Mouse (Mus musculus) kidney, adult 9 months (tissue): ENCODE measurements around the gene Trip11.

Experiments
- DNase-seq: peaks from one replicate; pipeline ENCODE4 v3.0.0; 2022

Gene Trip11

DNA sequence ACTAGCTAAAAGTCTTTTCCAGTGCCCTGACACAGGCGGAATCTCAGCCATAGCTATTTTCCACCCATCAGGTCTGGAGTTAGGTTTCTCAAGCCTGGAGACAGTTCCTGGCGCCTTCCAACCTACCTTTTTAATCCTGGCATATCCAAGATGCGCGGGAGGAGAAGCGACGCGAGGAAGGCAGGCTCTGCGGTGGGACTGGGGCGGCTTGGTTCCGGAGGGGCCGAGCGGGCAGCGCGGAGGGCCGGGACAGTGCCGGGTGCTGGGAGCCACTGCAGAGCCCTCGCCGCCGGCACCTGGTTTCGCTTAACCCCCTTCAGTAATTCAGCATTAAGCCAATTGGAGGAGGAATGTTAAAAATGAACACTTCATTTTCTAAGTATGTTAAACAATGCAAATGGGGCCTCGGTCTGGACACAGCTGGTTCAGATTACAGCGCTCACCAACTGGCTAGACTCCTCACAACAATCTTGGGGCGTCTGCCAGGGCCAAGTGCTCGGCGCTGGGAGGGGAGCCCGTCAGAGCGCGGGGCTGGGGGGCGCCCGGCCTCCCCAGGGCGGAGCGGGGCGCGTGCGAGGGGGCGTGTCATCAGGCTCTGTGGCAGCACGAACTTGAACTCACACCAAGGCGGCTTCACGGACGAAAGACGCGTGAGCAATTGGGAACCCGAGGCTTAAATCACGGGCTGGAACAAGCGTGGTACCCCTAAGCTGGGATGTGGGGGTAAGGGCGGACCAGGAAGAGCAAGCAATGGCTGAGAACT is 94.3 kb downstream of the Trip11 start, which contains the start of gene Fbln5:
Fbln5 (minus strand) TSS at position 448 of the 763 bp plus-strand sequence.
- peak; percentile 58 for DNase-seq

DNA sequence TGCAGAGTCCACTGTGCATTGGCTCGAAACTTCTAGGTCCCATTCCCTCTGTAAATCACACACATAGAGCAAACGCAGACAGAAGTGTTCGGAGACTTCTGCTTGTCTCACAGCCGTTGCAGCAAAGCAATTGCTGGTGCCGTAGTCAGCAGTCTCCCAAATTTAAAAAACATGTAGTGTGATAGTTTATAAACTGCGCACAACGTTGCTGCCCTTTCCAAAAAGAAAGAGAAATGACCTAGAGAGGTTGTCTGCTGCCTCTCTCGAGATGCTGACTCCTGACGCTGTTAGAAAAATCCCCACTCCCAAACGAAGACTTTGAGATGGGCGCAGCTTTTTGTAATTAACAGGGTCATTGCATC is 94.8 kb downstream of the Trip11 start:
- DNase-seq, result no peak

DNA sequence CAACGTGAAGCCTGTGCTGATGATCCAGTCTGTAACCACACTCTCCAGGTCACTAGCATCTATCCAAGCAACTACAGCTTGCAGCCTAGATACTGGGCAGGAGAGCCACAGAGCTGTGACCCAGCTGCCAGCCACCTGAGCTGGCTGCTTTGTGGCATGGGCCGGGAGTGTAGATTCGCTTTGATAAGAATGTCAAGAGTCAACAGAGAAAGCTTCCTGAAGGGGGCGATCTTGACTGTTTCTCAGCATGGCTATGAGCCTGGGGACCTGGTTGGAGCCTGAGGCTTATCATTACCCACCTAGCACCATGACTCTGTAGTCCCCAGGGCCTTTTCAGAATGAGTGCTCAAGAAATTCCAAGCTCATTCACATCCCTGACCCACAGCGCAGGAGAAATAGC is 96.3 kb downstream of the Trip11 start:
- no peak for DNase-seq

DNA sequence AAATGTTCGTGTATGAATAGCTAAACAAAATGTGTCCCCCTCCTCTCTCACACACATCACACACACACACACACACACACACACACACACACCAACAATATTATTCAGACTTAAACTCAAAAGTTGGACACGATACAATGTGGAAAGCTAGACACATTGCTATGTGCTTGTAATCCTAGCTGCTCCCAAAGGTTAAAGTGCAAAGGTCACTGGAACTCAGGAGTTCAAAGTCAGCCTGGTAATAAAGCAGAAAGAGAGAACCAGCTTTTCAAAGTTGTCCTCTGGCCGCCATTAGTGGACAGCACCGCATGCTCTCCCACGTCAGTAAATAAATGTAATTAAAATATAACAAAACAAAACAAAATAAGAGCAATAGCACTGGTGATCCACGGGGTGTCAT is 97.3 kb downstream of the Trip11 start:
- DNase-seq, result peak; percentile 47

DNA sequence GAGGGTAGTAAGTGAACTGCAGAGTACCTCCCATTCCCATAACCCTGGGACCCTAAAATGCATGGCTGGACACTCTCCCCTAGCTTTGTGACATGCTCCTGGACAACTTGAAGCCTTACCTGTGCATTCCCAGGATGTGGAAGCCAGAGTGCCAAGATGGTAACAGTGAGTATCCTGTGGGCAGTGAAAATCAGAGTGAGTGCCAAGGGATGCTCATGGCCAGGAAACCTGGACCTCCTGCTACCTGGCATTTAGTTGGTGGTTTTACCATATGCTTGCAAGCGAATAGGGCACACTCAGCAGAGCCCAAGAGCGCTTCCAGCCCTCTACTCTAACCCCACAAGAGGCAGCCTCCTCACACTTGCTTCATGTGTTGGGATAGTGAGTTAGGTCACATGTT is 98.6 kb downstream of the Trip11 start:
- no peak for DNase-seq

DNA sequence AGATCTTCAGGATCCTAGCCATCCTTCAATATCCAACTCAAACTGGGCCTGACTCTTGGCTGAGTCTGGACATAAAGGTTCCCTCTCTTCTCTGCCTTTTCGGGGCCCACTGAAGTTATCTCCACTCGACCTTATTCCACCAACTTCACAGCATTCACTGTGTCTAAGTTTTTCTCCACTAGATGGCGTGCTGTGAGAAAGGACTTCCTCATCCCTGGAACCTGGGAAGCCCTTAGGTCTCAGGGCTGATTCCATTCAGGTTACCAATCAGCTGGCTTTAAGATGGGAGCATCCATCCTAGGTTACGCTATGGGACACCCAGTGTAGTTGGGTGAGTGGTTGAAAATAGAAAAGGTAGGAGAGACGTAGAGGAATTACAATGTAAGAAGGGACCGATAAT is 101.9 kb downstream of the Trip11 start:
- DNase-seq, result peak; percentile 52

DNA sequence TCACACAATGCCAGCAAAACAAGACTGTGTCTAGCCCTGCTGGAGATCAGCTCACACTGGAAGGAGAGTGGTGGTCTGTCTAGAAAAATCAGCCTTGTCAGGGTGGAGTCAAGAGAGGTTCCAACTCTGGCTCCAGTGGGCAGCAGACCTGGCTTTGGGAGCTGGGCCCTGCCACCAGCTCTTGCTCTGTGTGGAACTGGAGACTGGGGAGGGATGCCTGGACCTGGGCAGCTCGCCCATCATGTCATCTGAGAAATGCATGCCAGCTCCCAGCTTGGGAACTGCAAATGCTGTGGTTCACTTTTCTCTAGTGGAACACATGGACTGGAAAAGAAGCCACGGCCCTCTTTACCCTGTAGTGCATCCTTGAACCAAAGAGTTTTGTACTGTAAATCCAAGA is 102.6 kb downstream of the Trip11 start:
- no peak for DNase-seq

DNA sequence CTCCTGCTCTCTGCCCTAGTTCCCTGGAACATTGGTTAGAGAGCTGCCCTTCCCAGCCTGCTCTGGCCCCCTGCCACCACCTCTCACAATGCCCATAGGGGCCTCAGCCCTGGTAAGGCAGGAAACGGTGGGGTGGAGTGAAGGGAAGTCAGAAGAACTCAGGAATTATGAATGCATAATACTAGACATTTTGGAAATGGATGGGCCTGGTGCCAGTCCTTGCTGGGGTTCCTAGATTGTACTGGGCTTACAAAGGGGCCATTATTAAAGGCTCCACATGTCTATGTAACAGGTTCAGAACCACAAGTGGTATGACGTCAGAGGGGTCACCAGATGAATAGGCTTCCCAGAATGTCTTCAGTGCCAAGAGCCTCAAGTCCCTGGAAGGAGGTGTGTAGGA is 105.7 kb downstream of the Trip11 start:
- peak; percentile 31 for DNase-seq

DNA sequence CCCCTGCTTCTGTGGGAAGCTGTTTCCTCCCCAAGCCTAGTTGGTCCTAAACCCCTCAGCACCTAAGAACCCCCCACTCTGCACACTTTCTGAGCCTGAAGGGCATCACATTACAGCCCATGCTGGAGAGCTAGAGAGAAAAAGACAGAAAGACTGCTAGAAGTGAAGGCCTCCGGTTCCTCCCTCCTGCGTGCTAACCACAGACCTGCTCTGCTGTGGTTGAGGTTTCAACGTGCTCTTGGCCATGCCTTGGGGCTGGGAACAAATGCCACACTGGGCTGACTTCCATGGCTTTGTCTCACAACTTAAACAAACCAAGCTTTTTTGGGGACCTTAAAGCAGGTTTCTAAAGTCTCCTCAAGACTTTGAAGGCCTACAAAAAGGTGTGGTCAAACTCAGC is 110.6 kb downstream of the Trip11 start:
- DNase-seq, result no peak

DNA sequence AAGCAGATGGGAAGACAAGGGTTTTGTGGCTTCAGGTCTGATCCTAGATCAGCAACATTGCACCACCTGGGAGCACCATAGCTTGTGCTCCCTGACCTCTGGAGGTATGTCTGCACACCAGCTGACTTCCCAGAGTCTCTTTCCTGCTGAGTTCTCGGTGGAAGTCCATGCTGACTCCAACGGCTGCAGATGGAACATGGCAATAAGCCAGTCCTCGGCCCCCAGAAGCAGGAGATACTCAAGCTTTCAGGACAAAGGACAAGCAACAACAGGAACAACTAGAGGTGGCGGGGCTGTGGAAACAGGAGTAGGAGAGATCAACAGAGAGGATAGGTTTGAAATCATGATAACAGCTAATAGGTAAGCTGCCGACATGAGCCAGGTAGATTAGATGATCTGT is 111.3 kb downstream of the Trip11 start:
- DNase-seq, result peak; percentile 23

DNA sequence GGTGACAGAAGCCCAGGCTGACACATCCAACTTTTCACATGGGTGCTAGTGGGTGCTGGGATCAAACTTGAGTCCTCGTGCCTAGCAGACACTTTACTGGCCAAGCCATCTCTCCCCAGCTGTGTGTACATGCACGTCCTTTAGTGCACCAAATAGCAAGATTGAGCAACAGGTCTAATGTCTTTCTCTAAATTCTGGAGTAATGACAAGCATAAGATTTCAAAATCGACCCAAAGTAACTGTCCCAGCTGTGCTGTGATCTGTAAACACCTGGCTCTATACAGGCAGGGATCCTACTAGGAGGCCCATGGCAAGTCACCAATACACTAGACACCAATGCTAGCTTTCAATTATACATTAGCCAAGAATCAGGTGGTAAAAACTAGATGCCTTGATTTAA is 112.0 kb downstream of the Trip11 start:
- DNase-seq, result no peak

DNA sequence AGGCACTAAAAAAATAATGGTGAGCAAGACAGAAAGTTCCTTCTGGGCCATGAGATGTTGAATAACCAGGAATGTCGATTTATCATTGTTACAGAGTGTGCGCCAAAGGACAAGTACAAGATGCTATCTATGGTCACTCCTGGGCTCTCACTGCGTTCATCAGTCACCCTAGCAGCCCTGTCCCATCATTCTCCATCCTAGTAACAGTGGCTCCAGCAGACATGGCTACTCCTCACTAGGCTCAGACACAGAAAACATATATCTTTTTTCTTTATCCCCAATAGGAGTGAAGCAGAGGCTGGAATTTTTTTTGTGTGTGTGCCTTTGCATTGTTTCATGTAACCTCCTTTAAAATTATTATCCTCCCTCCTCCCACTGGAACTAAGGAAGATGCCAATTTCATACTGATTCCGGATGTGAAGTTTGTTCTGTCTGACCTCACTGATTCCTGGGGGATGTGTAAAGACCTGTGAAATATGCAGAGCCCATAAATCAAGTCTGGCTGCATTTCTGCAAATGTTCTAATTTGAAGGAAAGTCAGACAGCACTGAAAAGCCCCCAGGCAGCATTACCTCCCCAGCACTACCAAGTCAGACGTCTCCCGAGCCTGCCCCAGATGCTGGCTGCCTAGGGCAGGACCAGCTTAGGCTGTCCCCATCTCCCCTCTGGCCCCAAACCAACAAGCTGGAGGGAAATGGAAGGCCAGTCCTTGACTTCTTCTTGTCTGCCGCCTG is 114.7 kb downstream of the Trip11 start:
- DNase-seq, result peak; percentile 28

DNA sequence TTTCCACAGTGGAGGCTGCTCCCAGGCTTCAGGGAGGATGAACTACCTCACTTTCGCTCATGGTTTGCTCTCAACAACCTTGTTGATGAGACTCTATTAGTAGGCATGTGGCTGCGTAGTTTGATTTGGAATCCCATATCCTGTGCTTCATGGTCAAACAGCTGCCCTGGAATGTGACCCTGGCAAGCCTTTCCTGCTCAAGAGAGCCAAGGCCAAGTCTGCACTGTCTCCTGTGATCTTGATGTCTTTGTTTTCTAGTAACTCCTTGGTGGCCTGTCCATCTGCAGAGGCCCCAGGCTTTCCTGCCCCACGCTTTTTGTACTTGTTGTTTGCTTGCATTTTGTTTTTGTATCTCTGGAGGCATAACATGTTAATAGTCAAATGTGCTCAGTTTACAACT is 118.6 kb downstream of the Trip11 start:
- DNase-seq, result peak; percentile 73

DNA sequence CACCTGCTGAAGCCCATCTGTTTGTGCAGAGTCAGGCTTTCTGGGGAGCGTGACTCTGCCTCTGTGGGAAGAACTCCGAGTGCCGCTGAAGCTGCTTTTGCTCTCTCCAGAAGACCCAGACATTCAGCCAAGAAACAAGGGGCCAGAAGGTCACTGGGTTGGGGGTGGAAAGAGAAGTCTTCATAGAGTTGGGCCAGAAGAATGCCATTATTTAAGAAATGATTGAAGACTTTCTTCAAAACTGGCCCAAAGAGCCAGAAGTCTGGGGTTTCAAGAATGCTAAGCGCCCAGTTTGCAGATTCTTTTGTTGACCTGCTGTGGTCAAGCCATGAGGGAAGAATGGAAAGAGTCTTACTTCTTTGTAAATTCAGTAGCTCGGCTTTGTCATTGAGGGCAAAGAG is 119.8 kb downstream of the Trip11 start:
- DNase-seq, result peak; percentile 72

DNA sequence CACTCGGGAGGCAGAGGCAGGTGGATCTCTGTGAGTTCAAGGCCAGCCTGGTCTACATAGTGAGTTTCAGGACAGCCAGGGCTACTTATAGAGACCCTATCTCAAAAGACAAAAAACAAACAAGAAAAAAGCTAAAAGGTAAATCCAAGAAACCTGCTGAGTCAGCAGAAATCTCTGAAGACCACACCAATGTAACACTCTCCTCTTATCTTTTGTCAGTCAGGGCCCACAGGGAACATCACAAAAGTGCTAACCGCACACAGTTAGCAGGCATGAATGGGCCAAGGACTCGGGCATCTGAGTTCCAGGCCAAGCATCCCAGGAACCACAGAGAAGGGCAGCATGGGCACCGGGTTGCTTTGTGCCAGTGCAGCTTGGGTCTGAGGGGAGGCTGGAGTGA is 120.4 kb downstream of the Trip11 start:
- DNase-seq, result no peak

DNA sequence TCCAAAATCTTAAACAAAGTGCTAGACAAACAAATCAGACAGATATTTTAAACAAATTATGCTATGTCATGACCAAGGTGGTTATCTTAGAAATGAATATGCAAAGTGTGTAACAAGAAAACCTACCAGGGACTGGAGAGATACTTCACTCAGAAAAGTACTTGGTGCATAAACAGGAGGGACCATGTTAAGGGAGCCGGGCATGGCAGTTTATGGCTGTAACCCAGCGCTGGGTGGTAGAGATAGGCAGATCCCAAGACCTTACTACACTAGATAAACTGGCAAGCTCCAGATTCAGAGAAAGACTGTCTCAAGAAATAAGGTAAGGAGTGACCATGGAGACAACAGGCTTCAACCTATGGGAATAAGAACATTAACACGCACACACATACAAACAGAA is 123.3 kb downstream of the Trip11 start:
- DNase-seq, result no peak

DNA sequence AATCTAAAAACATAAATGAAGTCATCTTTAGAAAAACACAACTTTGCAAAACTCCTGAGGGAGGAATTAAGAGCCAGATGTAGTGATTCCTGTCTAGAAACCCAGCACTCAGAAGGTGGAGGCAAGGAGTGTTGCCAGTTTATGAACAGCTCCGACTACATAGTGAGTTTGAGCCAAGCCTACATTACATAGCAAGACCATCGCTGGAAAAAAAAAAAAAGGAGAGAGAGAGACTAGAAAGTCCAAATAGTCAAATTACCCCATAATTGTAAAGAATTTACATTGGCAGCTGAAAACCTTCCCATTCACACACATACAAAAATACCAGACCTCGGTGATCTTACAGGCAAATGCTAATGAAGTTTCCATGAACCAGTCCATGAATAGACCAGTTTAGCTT is 123.8 kb downstream of the Trip11 start:
- DNase-seq, result no peak
